8 mouse cellular contexts compared by ENCODE assay signal in the genomic region with DNA sequence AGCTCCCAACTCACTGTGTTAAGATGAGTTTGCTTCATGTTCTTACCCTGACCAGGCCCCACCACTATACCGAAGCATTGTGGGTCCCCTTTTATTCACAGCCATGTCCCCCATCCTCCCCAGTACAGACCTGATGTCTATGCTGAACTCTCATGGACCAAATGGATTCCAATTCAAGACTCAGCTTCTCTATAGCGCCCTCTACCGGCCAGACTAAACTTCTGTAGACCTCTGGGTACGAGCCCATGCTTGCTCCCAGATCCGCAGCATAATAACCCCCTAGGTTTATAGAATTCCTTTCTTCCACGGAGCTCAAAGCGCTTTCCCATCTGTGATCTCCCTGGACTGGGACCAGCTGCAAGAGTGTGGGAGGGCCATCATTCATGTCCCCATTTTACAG. TPM values are rescaled to one million over a fixed set of nuclear protein-coding genes. Genes with fewer than 3 reads are reported as not detected.
A peak's percentile ranks its signal among the peaks of the same experiment; 100 is the strongest.
DNase-seq lines count a peak whose midpoint lies in the region; ATAC-seq and TF ChIP-seq lines count a peak whose summit lies in the region.
"Had no signal": no experiment of that assay in that cellular context is flagged by ENCODE, and none has a peak within 500 bp of the region (broad histone marks: within the 10 kb centered on the region; RNA-seq: fewer than 3 reads in every experiment).

No protein-coding gene starts in this region.

- WGBS in lung, postnatal 0 days, result 43% methylated on average over 7 of the region's 7 CpGs

- no peaks in the 10 kb centered on the region for H3K9me3 ChIP-seq in MEL (replicated peaks; ENCODE audit: insufficient read depth, low read length)
- peaks cover 3% of the 10 kb centered on the region; the same call in 1 of the 2 replicates for H3K9me3 ChIP-seq in lung, postnatal 0 days (ENCODE audit: low read length)
- H3K9me3 ChIP-seq: stomach, embryonic 15.5 days had no signal

- no peaks in the 10 kb centered on the region; a peak in 1 of 4 replicates for H3K4me1 ChIP-seq in MEL (ENCODE audit: control insufficient read depth in 1 of 2, insufficient read depth in 2 of 2, low read length in 2 of 2)
- no peaks in the 10 kb centered on the region for H3K4me1 ChIP-seq in bone marrow macrophage, adult 2 months (ENCODE audit: control insufficient read depth, insufficient read depth, low read length)
- H3K4me1 ChIP-seq in lung, postnatal 0 days (ENCODE audit: insufficient read depth, low read depth, low read length), result no peaks in the 10 kb centered on the region

- no peak overlapping the region for H3K27ac ChIP-seq in MEL (ENCODE audit: control insufficient read depth, low read depth, low read length)
- H3K27ac ChIP-seq in bone marrow macrophage, adult 2 months (ENCODE audit: insufficient read depth, low read depth, low read length), result no peak overlapping the region
- H3K27ac ChIP-seq in lung, postnatal 0 days (ENCODE audit: low read length), result no peak overlapping the region

- H3K9ac ChIP-seq in MEL (ENCODE audit: control insufficient read depth, low read depth, low read length, poor library complexity, severe bottlenecking), result no peak overlapping the region
- H3K9ac ChIP-seq in lung, postnatal 0 days (replicated peaks; ENCODE audit: low read depth), result no peak overlapping the region
- H3K9ac ChIP-seq: stomach, embryonic 15.5 days had no signal

- TF ChIP-seq EP300 in MEL (IDR thresholded peaks at IDR 0.05; ENCODE audit: low read depth in 1 of 2, low read length in 2 of 2), result no peak
- no peak for TF ChIP-seq EP300 in lung, postnatal 0 days (IDR thresholded peaks at IDR 0.05)

- peak; percentile 56 for TF ChIP-seq RAD21 in MEL (IDR thresholded peaks at IDR 0.05; ENCODE audit: low read depth, low read length)

- H3K4me2 ChIP-seq in lung, postnatal 0 days (replicated peaks; ENCODE audit: low read depth, low read length), result no peak overlapping the region
- H3K4me2 ChIP-seq: stomach, embryonic 15.5 days had no signal

- ATAC-seq in lung, postnatal 0 days, result no peak

- H3K4me3 ChIP-seq in MEL (ENCODE audit: control insufficient read depth in 1 of 2, insufficient read depth in 1 of 2, low read depth in 2 of 2, low read length in 2 of 2), result no peak overlapping the region
- no peak overlapping the region for H3K4me3 ChIP-seq in bone marrow macrophage, adult 2 months (ENCODE audit: insufficient read depth, low read length)
- no peak overlapping the region for H3K4me3 ChIP-seq in lung, postnatal 0 days (ENCODE audit: low read depth, low read length)
- H3K4me3 ChIP-seq: stomach, embryonic 15.5 days had no signal

- peak; percentile 42 to 60 for DNase-seq in kidney, postnatal 4 days
- DNase-seq in kidney, adult 11 months, result no peak
- peak; percentile 74 for DNase-seq in MEL (ENCODE audit: low read depth, low spot score)
- DNase-seq in lung, postnatal 0 days (ENCODE audit: low spot score), result peak; percentile 31
- no peak for DNase-seq in gastrocnemius, postnatal 10 days
- DNase-seq in frontal cortex, postnatal 25 days (ENCODE audit: low spot score in 2 of 2), result no peak

- TF ChIP-seq CTCF in MEL (IDR thresholded peaks at IDR 0.05 in 2 of 3, conservative IDR thresholded peaks at IDR 0.05 in 1 of 3; ENCODE audit: control insufficient read depth in 1 of 3, insufficient read depth in 1 of 3, low read depth in 2 of 3, low read length in 3 of 3, poor library complexity in 1 of 3, severe bottlenecking in 1 of 3), result peak; percentile 60 to 87 (median 75)
- TF ChIP-seq CTCF in bone marrow macrophage, adult 2 months (IDR thresholded peaks at IDR 0.05; ENCODE audit: low read depth, low read length), result peak; percentile 68
- peak; percentile 70 for TF ChIP-seq CTCF in lung, postnatal 0 days (IDR thresholded peaks at IDR 0.05)

- no peaks in the 10 kb centered on the region for H3K79me2 ChIP-seq in MEL (ENCODE audit: control insufficient read depth, insufficient read depth, low read length, poor library complexity)

- peaks cover 0 to 3% of the 10 kb centered on the region in 2 experiments; a peak in 1 of 4 replicates for H3K27me3 ChIP-seq in MEL (ENCODE audit: control insufficient read depth in 1 of 2, insufficient read depth in 2 of 2, low read length in 2 of 2)
- H3K27me3 ChIP-seq in lung, postnatal 0 days (replicated peaks; ENCODE audit: insufficient read depth, low read length), result no peaks in the 10 kb centered on the region; the same call in 1 of the 2 replicates

- no peak for TF ChIP-seq POLR2A in MEL (IDR thresholded peaks at IDR 0.05; ENCODE audit: control insufficient read depth in 1 of 2, insufficient read depth in 1 of 2, low read depth in 1 of 2, low read length in 2 of 2, poor library complexity in 1 of 2)
- TF ChIP-seq POLR2A in bone marrow macrophage, adult 2 months (IDR thresholded peaks at IDR 0.05; ENCODE audit: borderline replicate concordance, low read depth, low read length), result no peak

- H3K36me3 ChIP-seq in MEL (ENCODE audit: control insufficient read depth in 1 of 2, insufficient read depth in 2 of 2, low read length in 2 of 2), result no peaks in the 10 kb centered on the region
- H3K36me3 ChIP-seq in lung, postnatal 0 days (ENCODE audit: insufficient read depth, low read length), result no peaks in the 10 kb centered on the region
- H3K36me3 ChIP-seq: stomach, embryonic 15.5 days had no signal

TF ChIP-seq in MEL, 35 proteins besides CTCF, POLR2A, EP300 and RAD21 (continues in another document):
- no peak for TF ChIP-seq E2F4 (IDR thresholded peaks at IDR 0.05; ENCODE audit: borderline replicate concordance, low read depth, low read length)
- TF ChIP-seq MAZ (IDR thresholded peaks at IDR 0.05; ENCODE audit: low read depth, low read length), result 0 out of 2 replicates have a peak, but pooled peaks have one; percentile 35
- peak; percentile 85 for TF ChIP-seq SMC3 (IDR thresholded peaks at IDR 0.05; ENCODE audit: low read depth, low read length)
- TF ChIP-seq MXI1 (IDR thresholded peaks at IDR 0.05; ENCODE audit: low read depth, low read length), result no peak
- TF ChIP-seq ETS1 (IDR thresholded peaks at IDR 0.05; ENCODE audit: low read depth, low read length), result no peak
- TF ChIP-seq MAX (IDR thresholded peaks at IDR 0.05; ENCODE audit: low read length), result no peak
- no peak for TF ChIP-seq ZKSCAN1 (IDR thresholded peaks at IDR 0.05; ENCODE audit: low read depth, low read length)
- no peak for TF ChIP-seq CHD1 (IDR thresholded peaks at IDR 0.05; ENCODE audit: low read depth, low read length)
- no peak for TF ChIP-seq KAT2A (conservative IDR thresholded peaks at IDR 0.05; ENCODE audit: low read depth, low read length)
- TF ChIP-seq SIN3A (IDR thresholded peaks at IDR 0.05; ENCODE audit: low read length), result no peak
- TF ChIP-seq ZC3H11A (IDR thresholded peaks at IDR 0.05; ENCODE audit: low read depth, low read length), result peak; percentile 69
- TF ChIP-seq MYC (IDR thresholded peaks at IDR 0.05; ENCODE audit: low read depth, low read length), result no peak
- TF ChIP-seq GABPA (IDR thresholded peaks at IDR 0.05; ENCODE audit: low read depth, low read length), result no peak
- no peak for TF ChIP-seq MAFK (IDR thresholded peaks at IDR 0.05; ENCODE audit: borderline replicate concordance, low read depth, low read length)
- TF ChIP-seq UBTF (IDR thresholded peaks at IDR 0.05; ENCODE audit: borderline replicate concordance, insufficient read depth, low read depth, low read length), result no peak
- no peak for TF ChIP-seq ZMIZ1 (IDR thresholded peaks at IDR 0.05; ENCODE audit: low read depth, low read length)
- TF ChIP-seq TCF12 (IDR thresholded peaks at IDR 0.05; ENCODE audit: low read depth, low read length), result no peak
- no peak for TF ChIP-seq TBP (IDR thresholded peaks at IDR 0.05; ENCODE audit: low read depth, low read length)
- no peak for TF ChIP-seq TAL1 (IDR thresholded peaks at IDR 0.05; ENCODE audit: low read length)

RNA-seq across cellular contexts. Expression of gene Fam131c, which starts 7.2 kb away (rescaled TPM):
- total RNA-seq in MEL (2012; rRNA removed), result not detected in 2 replicates
- not detected for polyA plus RNA-seq in MEL (2012; ENCODE audit: insufficient read depth in 1 of 2, insufficient read length in 2 of 2, low read depth in 1 of 2, low replicate concordance in 2 of 2, missing spikeins in 1 of 2)
- polyA plus RNA-seq in bone marrow macrophage, adult 2 months (2012; ENCODE audit: insufficient read depth, insufficient read length, missing spikeins), result not detected in 2 replicates
- 0.79 and 0.83 TPM in 2 replicates for polyA plus RNA-seq in lung, postnatal 0 days (2015; fragmentation: Nextera tagmentation; extraction: Ambion mirVana)
- total RNA-seq in gastrocnemius, postnatal 10 days (2021), result under 1 TPM in 1 of 2 experiments, not detected in 1; 0.16 TPM

RNA-seq across cellular contexts. Expression of gene Clcnka, which starts 37.7 kb away (rescaled TPM):
- total RNA-seq in MEL (2012; rRNA removed), result not detected in 2 replicates
- polyA plus RNA-seq in MEL (2012; ENCODE audit: insufficient read depth in 1 of 2, insufficient read length in 2 of 2, low read depth in 1 of 2, low replicate concordance in 2 of 2, missing spikeins in 1 of 2), result not detected
- polyA plus RNA-seq in bone marrow macrophage, adult 2 months (2012; ENCODE audit: insufficient read depth, insufficient read length, missing spikeins), result not detected in 2 replicates
- 0.07 and 0.11 TPM in 2 replicates for polyA plus RNA-seq in lung, postnatal 0 days (2015; fragmentation: Nextera tagmentation; extraction: Ambion mirVana)
- total RNA-seq in gastrocnemius, postnatal 10 days (2021), result 1 to 10 TPM; 1.2 to 1.3 TPM

RNA-seq across cellular contexts. Expression of gene Clcnkb, which starts 55.0 kb away (rescaled TPM):
- not detected in 2 replicates for total RNA-seq in MEL (2012; rRNA removed)
- polyA plus RNA-seq in MEL (2012; ENCODE audit: insufficient read depth in 1 of 2, insufficient read length in 2 of 2, low read depth in 1 of 2, low replicate concordance in 2 of 2, missing spikeins in 1 of 2), result not detected
- polyA plus RNA-seq in bone marrow macrophage, adult 2 months (2012; ENCODE audit: insufficient read depth, insufficient read length, missing spikeins), result not detected in 2 replicates
- polyA plus RNA-seq in lung, postnatal 0 days (2015; fragmentation: Nextera tagmentation; extraction: Ambion mirVana), result not detected in 2 replicates
- under 1 TPM; 0.09 to 0.45 TPM for total RNA-seq in gastrocnemius, postnatal 10 days (2021)
- polyA plus RNA-seq: stomach, embryonic 15.5 days had no signal

RNA-seq across cellular contexts. Expression of gene Hspb7, which starts 59.7 kb away (rescaled TPM):
- total RNA-seq in MEL (2012; rRNA removed), result not detected in 2 replicates
- not detected for polyA plus RNA-seq in MEL (2012; ENCODE audit: insufficient read depth in 1 of 2, insufficient read length in 2 of 2, low read depth in 1 of 2, low replicate concordance in 2 of 2, missing spikeins in 1 of 2)
- polyA plus RNA-seq in bone marrow macrophage, adult 2 months (2012; ENCODE audit: insufficient read depth, insufficient read length, missing spikeins), result not detected in 2 replicates
- 1.9 and 2.3 TPM in 2 replicates for polyA plus RNA-seq in lung, postnatal 0 days (2015; fragmentation: Nextera tagmentation; extraction: Ambion mirVana)
- 100 to 1,000 TPM; 200 to 208 TPM for total RNA-seq in gastrocnemius, postnatal 10 days (2021)

RNA-seq across cellular contexts. Expression of gene Epha2, which starts 59.8 kb away (rescaled TPM):
- total RNA-seq in MEL (2012; rRNA removed), result 2.3 and 2.5 TPM in 2 replicates
- 1 to 10 TPM in 1 of 2 experiments, not detected in 1; 5.9 TPM for polyA plus RNA-seq in MEL (2012; ENCODE audit: insufficient read depth in 1 of 2, insufficient read length in 2 of 2, low read depth in 1 of 2, low replicate concordance in 2 of 2, missing spikeins in 1 of 2)
- polyA plus RNA-seq in bone marrow macrophage, adult 2 months (2012; ENCODE audit: insufficient read depth, insufficient read length, missing spikeins), result 0.13 and 0.80 TPM in 2 replicates
- 9.7 and 10.3 TPM in 2 replicates for polyA plus RNA-seq in lung, postnatal 0 days (2015; fragmentation: Nextera tagmentation; extraction: Ambion mirVana)
- total RNA-seq in gastrocnemius, postnatal 10 days (2021), result 1 to 10 TPM; 3.9 to 5.9 TPM

Comparison
In these comparisons a context has a peak if more than half of its experiments do, and no peak if none do; other contexts are left out.
1. DNase-seq: peak in kidney, postnatal 4 days (2 of 2), MEL (single experiment) and lung, postnatal 0 days (single experiment); none in kidney, adult 11 months (single experiment), gastrocnemius, postnatal 10 days (single experiment) and frontal cortex, postnatal 25 days (0 of 2).
2. Peak in every context shown above with its lines, with median percentiles within 50 percentile points of each other: CTCF ChIP-seq.